8 mouse cellular contexts compared by ENCODE assay signal in genomic region chr4:33247479-33248053, GRCm38 (mm10). TPM values are rescaled to one million over a fixed set of nuclear protein-coding genes. Genes with fewer than 3 reads are reported as not detected.
DNase-seq lines count a peak whose midpoint lies in the region; ATAC-seq and TF ChIP-seq lines count a peak whose summit lies in the region.

No protein-coding gene starts in this region.

- DNase-seq in G1E (ENCODE audit: low spot score): peak; percentile 94
- peak; percentile 95 to 98 for DNase-seq in cerebellum, adult 18-20 months
- DNase-seq in heart, postnatal 4 days: peak; percentile 100
- peak; percentile 97 to 99 for DNase-seq in layer of hippocampus, adult 8-10 months (ENCODE audit: low spot score in 2 of 2)
- peak; percentile 99 for DNase-seq in ovary, adult 18-20 months (ENCODE audit: low spot score)
- peak; percentile 99 for DNase-seq in thymus, postnatal 0 days (ENCODE audit: low spot score)

- H3K4me3 ChIP-seq in G1E (ENCODE audit: low read depth, low read length): peak overlapping the region; percentile 88
- H3K4me3 ChIP-seq in forebrain, embryonic 16.5 days (replicated peaks; ENCODE audit: low read length): peak overlapping the region; percentile 95
- H3K4me3 ChIP-seq in lung, embryonic 15.5 days: peak overlapping the region; percentile 91

- H3K4me1 ChIP-seq in G1E (ENCODE audit: insufficient read depth, low read depth, low read length): peaks cover 45% of the 10 kb centered on the region
- peaks cover 24% of the 10 kb centered on the region for H3K4me1 ChIP-seq in forebrain, embryonic 16.5 days (replicated peaks; ENCODE audit: control insufficient read depth, insufficient read depth, low read length)
- H3K4me1 ChIP-seq in lung, embryonic 15.5 days: peaks cover 20% of the 10 kb centered on the region

- under 1% methylated on average over 57 of the region's 60 CpGs for WGBS in forebrain, embryonic 16.5 days
- under 1% methylated on average over 57 of the region's 60 CpGs for WGBS in lung, embryonic 15.5 days

- peak overlapping the region; percentile 99 for H3K27ac ChIP-seq in forebrain, embryonic 16.5 days (ENCODE audit: low read length)
- H3K27ac ChIP-seq in lung, embryonic 15.5 days: peak overlapping the region; percentile 100

- ATAC-seq in G1E (ENCODE audit: extremely low read depth, insufficient number of reproducible peaks, low FRiP score, poor library complexity, severe bottlenecking): peak; percentile 81
- peak; percentile 91 for ATAC-seq in forebrain, embryonic 16.5 days
- ATAC-seq in lung, embryonic 15.5 days (ENCODE audit: borderline replicate concordance, extremely low read depth, low FRiP score, low TSS enrichment): peak; percentile 91

- peak overlapping the region; percentile 95 for H3K9ac ChIP-seq in forebrain, embryonic 16.5 days (replicated peaks; ENCODE audit: low read depth, low read length)
- H3K9ac ChIP-seq in lung, embryonic 15.5 days: peak overlapping the region; percentile 92

- no peak for TF ChIP-seq CTCF in G1E (IDR thresholded peaks at IDR 0.05; ENCODE audit: low read depth, low read length)

- H3K4me2 ChIP-seq in forebrain, embryonic 16.5 days (ENCODE audit: low read length): peak overlapping the region; percentile 59
- peak overlapping the region; percentile 76 for H3K4me2 ChIP-seq in lung, embryonic 15.5 days

- H3K27me3 ChIP-seq in G1E (ENCODE audit: insufficient read depth, low read length): no peaks in the 10 kb centered on the region
- H3K27me3 ChIP-seq in forebrain, embryonic 16.5 days (replicated peaks; ENCODE audit: control insufficient read depth, insufficient read depth, low read length): no peaks in the 10 kb centered on the region
- no peaks in the 10 kb centered on the region for H3K27me3 ChIP-seq in lung, embryonic 15.5 days

- H3K9me3 ChIP-seq in G1E (replicated peaks): no peaks in the 10 kb centered on the region
- no peaks in the 10 kb centered on the region for H3K9me3 ChIP-seq in forebrain, embryonic 16.5 days (ENCODE audit: control insufficient read depth, low read length)
- H3K9me3 ChIP-seq in lung, embryonic 15.5 days: no peaks in the 10 kb centered on the region

- H3K36me3 ChIP-seq in G1E (replicated peaks): peaks cover 35% of the 10 kb centered on the region
- peaks cover 14% of the 10 kb centered on the region for H3K36me3 ChIP-seq in forebrain, embryonic 16.5 days (ENCODE audit: control insufficient read depth, insufficient read depth)
- peaks cover 33% of the 10 kb centered on the region for H3K36me3 ChIP-seq in lung, embryonic 15.5 days

RNA-seq across cellular contexts. Expression of gene Srsf12, which starts 38.8 kb away (rescaled TPM):
- total RNA-seq in G1E (2014; fragmentation: Nextera tagmentation): not detected in 2 replicates
- total RNA-seq in G1E (2017): 0.05 TPM in 1 of 2 replicates, not detected in the other
- polyA plus RNA-seq in G1E (2012): not detected in 2 replicates
- 36.4 and 44.2 TPM in 2 replicates for polyA plus RNA-seq in forebrain, embryonic 16.5 days (2015; fragmentation: Nextera tagmentation; extraction: Ambion mirVana)
- under 1 TPM; 0.18 to 0.29 TPM for total RNA-seq in heart, postnatal 4 days (2021)
- 10 to 100 TPM; 21.8 to 25.8 (median 24.5) TPM for total RNA-seq in layer of hippocampus, adult 8-10 months (2022)
- polyA plus RNA-seq in lung, embryonic 15.5 days (2015; fragmentation: Nextera tagmentation; extraction: Ambion mirVana): 3.3 TPM in 2 replicates
- 1.9 and 2.9 TPM in 2 replicates for polyA plus RNA-seq in thymus, postnatal 0 days (2015; fragmentation: Nextera tagmentation; extraction: Ambion mirVana)

RNA-seq across cellular contexts. Expression of gene Pnrc1, which starts 42.4 kb away (rescaled TPM):
- 160 and 191 TPM in 2 replicates for total RNA-seq in G1E (2014; fragmentation: Nextera tagmentation)
- total RNA-seq in G1E (2017): 77.3 and 97.7 TPM in 2 replicates
- 93.8 and 111 TPM in 2 replicates for polyA plus RNA-seq in G1E (2012)
- polyA plus RNA-seq in forebrain, embryonic 16.5 days (2015; fragmentation: Nextera tagmentation; extraction: Ambion mirVana): 77.6 and 100 TPM in 2 replicates
- total RNA-seq in heart, postnatal 4 days (2021): 100 to 1,000 TPM; 103 to 110 TPM
- 100 to 1,000 TPM; 127 to 141 (median 133) TPM for total RNA-seq in layer of hippocampus, adult 8-10 months (2022)
- 122 and 129 TPM in 2 replicates for polyA plus RNA-seq in lung, embryonic 15.5 days (2015; fragmentation: Nextera tagmentation; extraction: Ambion mirVana)
- polyA plus RNA-seq in thymus, postnatal 0 days (2015; fragmentation: Nextera tagmentation; extraction: Ambion mirVana): 182 and 195 TPM in 2 replicates

RNA-seq across cellular contexts. Expression of gene Pm20d2, which starts 58.0 kb away (rescaled TPM):
- total RNA-seq in G1E (2014; fragmentation: Nextera tagmentation) (not detected in 2 replicates), G1E (2017) (not detected in 2 replicates)
- polyA plus RNA-seq in G1E (2012): not detected in 2 replicates
- polyA plus RNA-seq in forebrain, embryonic 16.5 days (2015; fragmentation: Nextera tagmentation; extraction: Ambion mirVana): 2.8 and 2.9 TPM in 2 replicates
- 10 to 100 TPM; 19.2 to 19.6 TPM for total RNA-seq in heart, postnatal 4 days (2021)
- 10 to 100 TPM in 2 of 4 experiments, 1 to 10 TPM in 2; 8.5 to 10.9 (median 9.5) TPM for total RNA-seq in layer of hippocampus, adult 8-10 months (2022)
- polyA plus RNA-seq in lung, embryonic 15.5 days (2015; fragmentation: Nextera tagmentation; extraction: Ambion mirVana): 1.2 and 1.6 TPM in 2 replicates
- 0.18 TPM in 1 of 2 replicates, not detected in the other for polyA plus RNA-seq in thymus, postnatal 0 days (2015; fragmentation: Nextera tagmentation; extraction: Ambion mirVana)

Comparison
In these comparisons a context has a peak if more than half of its experiments do, and no peak if none do; other contexts are left out.
1. Peak in every context shown above with its lines: DNase-seq, ATAC-seq, H3K4me3 ChIP-seq and H3K27ac ChIP-seq.